Mouse (Mus musculus): ENCODE measurements around the gene Nol9.
A peak's percentile ranks its signal among the peaks of the same experiment; 100 is the strongest.

DNA sequence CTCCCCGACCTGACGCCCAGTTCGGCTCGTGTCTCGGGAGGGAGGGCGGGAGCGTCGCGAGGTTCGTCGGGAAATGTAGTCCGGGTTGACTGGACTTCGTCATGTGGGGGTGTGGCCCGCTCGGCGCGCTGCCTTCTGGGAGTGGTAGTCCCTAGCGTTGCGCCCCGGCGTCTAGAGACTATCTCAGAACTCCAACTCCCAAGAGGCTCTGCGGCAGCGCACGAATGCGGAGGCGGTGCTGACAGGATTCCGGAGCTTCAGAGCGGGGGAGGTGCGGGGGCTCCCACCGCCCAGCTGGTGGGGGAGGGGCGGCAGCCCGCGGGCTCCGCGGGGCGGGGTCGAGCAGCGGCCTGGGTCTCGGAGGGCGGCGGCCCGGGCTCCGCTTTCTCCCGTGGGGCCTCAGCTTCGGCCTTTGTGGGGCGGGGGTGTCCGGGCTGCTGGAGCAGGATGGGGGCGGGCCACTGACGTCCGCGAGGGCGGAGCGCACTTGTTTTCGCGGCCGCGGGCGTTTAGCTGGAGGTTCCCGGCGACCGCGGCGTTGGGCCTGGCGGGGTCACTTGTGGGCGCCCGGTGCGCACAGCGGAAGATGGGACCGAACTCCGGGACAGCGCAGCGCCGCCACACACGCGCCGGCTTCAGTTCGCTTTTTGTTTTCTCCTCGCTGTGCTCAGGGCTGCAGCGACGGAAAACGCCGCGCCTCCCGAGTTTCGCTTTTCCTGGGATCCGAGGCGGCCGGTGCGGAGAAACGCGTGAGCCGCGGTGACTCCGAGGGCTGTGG is 42.8 kb upstream of the Nol9 start, which contains the start of gene Phf13:
- TF ChIP-seq POLR2A (IDR thresholded peaks at IDR 0.05; ENCODE audit: extremely low read depth, insufficient read depth, low read length) (peak; percentile 71; the same call in 1 of the 2 replicates), CTCF (IDR thresholded peaks at IDR 0.05; ENCODE audit: low read depth, low read length) (no peak)
